Mouse (Mus musculus) forebrain, embryonic 12.5 days (tissue): ENCODE measurements around the gene Ddr1. TPM values are rescaled to one million over a fixed set of nuclear protein-coding genes. Genes with fewer than 3 reads are reported as not detected.

Source experiments
- ATAC-seq: fragments of 200-750 bp; cut with Nextera tagmentation; 2 replicates; pipeline ENCODE4 v1.8.0; 2017; ENCODE audit warnings: moderate TSS enrichment; ENCODE audit not compliant: low FRiP score
- H3K27ac ChIP-seq: fragments of 300-500 bp; sonication (generic); 2 replicates; pipeline ENCODE4 v1.5.1; 2016; ENCODE audit warnings: mild to moderate bottlenecking
- H3K27me3 ChIP-seq: fragments of 300-500 bp; sonication (generic); 2 replicates; pipeline ENCODE4 v1.6.1; 2016; ENCODE audit warnings: mild to moderate bottlenecking
- H3K36me3 ChIP-seq: fragments of 300-500 bp; sonication (generic); replicated peaks from 2 replicates; pipeline ENCODE4 v1.6.1; 2016; ENCODE audit warnings: mild to moderate bottlenecking
- H3K4me1 ChIP-seq: fragments of 300-500 bp; sonication (generic); 2 replicates; pipeline ENCODE4 v1.6.1; 2016
- H3K4me2 ChIP-seq: fragments of 300-500 bp; sonication (generic); 2 replicates; pipeline ENCODE4 v1.6.1; 2016; ENCODE audit warnings: mild to moderate bottlenecking, moderate library complexity
- H3K4me3 ChIP-seq: fragments of 300-500 bp; sonication (generic); replicated peaks from 2 replicates; pipeline ENCODE4 v1.5.1; 2016; ENCODE audit warnings: mild to moderate bottlenecking
- H3K9ac ChIP-seq: fragments of 300-500 bp; sonication (generic); 2 replicates; pipeline ENCODE4 v1.6.1; 2016; ENCODE audit warnings: mild to moderate bottlenecking
- H3K9me3 ChIP-seq: fragments of 300-500 bp; sonication (generic); 2 replicates; pipeline ENCODE4 v1.6.1; 2016
- WGBS: fragments of 180-500 bp; shearing (Covaris S2); methylation state at CpG from one replicate; pipeline ENCODE4 v1.1.7; 2016; 5-methylcytosine and 5-hydroxymethylcytosine counted together
- polyA plus RNA-seq: library from polyadenylated mRNA; unstranded; fragments of >200 nt; fragmentation: Nextera tagmentation; extraction: Ambion mirVana; gene quantifications from 2 replicates; pipeline ENCODE4 v1.2.1, GENCODE M21; 2016

Ddr1 gene
- polyA plus RNA-seq, 1 experiment from 2014 or later = 176 TPM

GRCm38 (mm10) chr17:35717080-35717479, 12.7 kb upstream of the Ddr1 start:
- 94% methylated on average over 6 of the region's 6 CpGs for WGBS
- no peak for ATAC-seq
- Histone ChIP-seq H3K27me3 (no peaks in the 10 kb centered on the region), H3K4me2 (no peak overlapping the region), H3K9ac (no peak overlapping the region), H3K36me3 (no peaks in the 10 kb centered on the region), H3K9me3 (no peaks in the 10 kb centered on the region), H3K4me1 (peaks cover 12% of the 10 kb centered on the region), H3K27ac (no peak overlapping the region), H3K4me3 (no peak overlapping the region)

DNA sequence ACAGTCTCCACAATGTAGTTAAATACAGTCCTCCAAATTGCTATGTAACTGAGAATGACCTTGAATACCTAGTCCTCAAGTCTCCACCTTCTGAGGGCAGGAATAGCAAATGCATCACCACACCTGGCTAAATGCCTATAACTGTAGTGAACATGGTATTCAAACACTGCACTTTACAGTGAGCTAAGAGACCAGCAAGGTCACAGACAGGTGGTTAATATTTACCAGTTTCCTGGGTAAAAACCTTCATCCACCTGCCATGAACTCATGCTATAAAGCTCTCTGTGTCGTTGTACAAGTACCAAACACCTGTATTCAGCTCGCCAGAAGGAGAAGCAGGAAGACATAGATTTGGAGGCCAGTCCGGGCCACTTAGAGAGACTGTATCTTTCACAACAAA, 11.7 kb upstream of the Ddr1 start:
- H3K9ac ChIP-seq = no peak overlapping the region
- H3K4me3 ChIP-seq = no peak overlapping the region
- H3K4me2 ChIP-seq = no peak overlapping the region
- H3K36me3 ChIP-seq = no peaks in the 10 kb centered on the region
- WGBS = 88% methylated on average over 3 of the region's 3 CpGs
- H3K27ac ChIP-seq = no peak overlapping the region
- peaks cover 16% of the 10 kb centered on the region for H3K4me1 ChIP-seq
- no peak for ATAC-seq
- no peaks in the 10 kb centered on the region for H3K27me3 ChIP-seq
- H3K9me3 ChIP-seq = no peaks in the 10 kb centered on the region

DNA sequence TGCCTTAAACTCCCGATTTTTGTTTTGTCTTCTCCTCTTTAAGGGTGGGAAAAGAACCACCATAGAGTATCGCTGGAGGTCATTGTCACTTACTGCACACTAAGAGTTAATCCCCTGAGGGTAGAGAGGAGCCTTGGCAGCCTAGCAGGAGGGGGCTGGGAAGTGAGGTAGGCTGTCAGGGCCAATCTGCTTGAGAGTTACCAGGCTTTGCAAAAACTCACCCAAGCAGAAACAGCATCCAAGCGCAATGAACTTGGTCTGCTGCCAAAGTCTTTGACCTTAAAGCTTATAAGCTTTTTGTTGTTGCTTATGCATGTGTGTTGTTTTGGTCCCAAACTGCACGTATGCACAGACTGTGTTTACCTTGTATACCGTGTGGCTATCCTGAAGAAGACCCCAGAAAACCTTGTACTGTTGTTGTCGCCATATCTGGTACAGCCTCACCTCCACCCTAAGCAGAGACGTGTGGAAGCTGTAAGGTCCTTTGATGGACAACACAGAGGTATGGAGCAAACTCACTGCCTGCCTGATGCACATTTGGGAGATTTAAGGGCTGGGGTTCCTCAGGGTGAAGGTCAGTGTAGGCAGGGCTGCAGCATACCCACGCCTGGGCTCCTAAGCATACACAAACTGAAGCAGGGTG, 6.4 kb upstream of the Ddr1 start:
- Histone ChIP-seq H3K4me2 (peak overlapping the region; percentile 40), H3K9ac (no peak overlapping the region; the same call in 1 of the 2 replicates)
- WGBS = 16% methylated on average over 8 of the region's 8 CpGs

GRCm38 (mm10) chr17:35708611-35709010, 4.2 kb upstream of the Ddr1 start:
- H3K4me2 ChIP-seq = no peak overlapping the region
- no peak overlapping the region for H3K4me3 ChIP-seq
- 79% methylated on average over 2 of the region's 2 CpGs for WGBS
- H3K27me3 ChIP-seq = no peaks in the 10 kb centered on the region
- H3K9ac ChIP-seq = no peak overlapping the region
- no peaks in the 10 kb centered on the region for H3K36me3 ChIP-seq
- H3K27ac ChIP-seq = no peak overlapping the region
- ATAC-seq = no peak
- no peaks in the 10 kb centered on the region for H3K9me3 ChIP-seq
- peaks cover 52% of the 10 kb centered on the region for H3K4me1 ChIP-seq

More for the DNA sequence above, 6.4 kb upstream of the Ddr1 start:
- peak; percentile 89 for ATAC-seq
- Histone ChIP-seq H3K27me3 (no peaks in the 10 kb centered on the region), H3K4me3 (no peak overlapping the region; the same call in 1 of the 2 replicates), H3K4me1 (peaks cover 30% of the 10 kb centered on the region), H3K27ac (peak overlapping the region; percentile 88), H3K9me3 (no peaks in the 10 kb centered on the region), H3K36me3 (no peaks in the 10 kb centered on the region)

- H3K4me2 ChIP-seq = no peak overlapping the region
- 64% methylated on average over 7 of the region's 7 CpGs for WGBS
- no peaks in the 10 kb centered on the region for H3K36me3 ChIP-seq
- no peak overlapping the region for H3K4me3 ChIP-seq
- no peak for ATAC-seq
- no peaks in the 10 kb centered on the region for H3K9me3 ChIP-seq
- H3K27me3 ChIP-seq = no peaks in the 10 kb centered on the region
- no peak overlapping the region for H3K9ac ChIP-seq
- peaks cover 52% of the 10 kb centered on the region for H3K4me1 ChIP-seq
- H3K27ac ChIP-seq = no peak overlapping the region
These were observed 3.5 kb upstream of the Ddr1 start for GRCm38 (mm10) chr17:35707929-35708328.

- Histone ChIP-seq H3K4me1 (peaks cover 53% of the 10 kb centered on the region), H3K4me2 (no peak overlapping the region), H3K27ac (peak overlapping the region; percentile 99), H3K27me3 (no peaks in the 10 kb centered on the region), H3K4me3 (no peak overlapping the region), H3K9me3 (no peaks in the 10 kb centered on the region), H3K9ac (no peak overlapping the region), H3K36me3 (no peaks in the 10 kb centered on the region)
- no peak for ATAC-seq
- WGBS = 23% methylated on average over 4 of the region's 4 CpGs
These were observed 1.4 kb upstream of the Ddr1 start for GRCm38 (mm10) chr17:35705836-35706235.

GRCm38 (mm10) chr17:35703751-35704271, 610 bp downstream of the Ddr1 start:
- peaks cover 57% of the 10 kb centered on the region for H3K4me1 ChIP-seq

GRCm38 (mm10) chr17:35703065-35703464, 1.4 kb downstream of the Ddr1 start:
- Histone ChIP-seq H3K9ac (peak overlapping the region; percentile 94), H3K4me2 (peak overlapping the region; percentile 88), H3K27ac (peak overlapping the region; percentile 99), H3K9me3 (no peaks in the 10 kb centered on the region), H3K4me1 (peaks cover 60% of the 10 kb centered on the region), H3K27me3 (no peaks in the 10 kb centered on the region), H3K4me3 (peak overlapping the region; percentile 72), H3K36me3 (peaks cover 6% of the 10 kb centered on the region; the same call in 1 of the 2 replicates)
- ATAC-seq = no peak
- WGBS = 0% methylated on average over 2 of the region's 2 CpGs

More at GRCm38 (mm10) chr17:35703751-35704271, 610 bp downstream of the Ddr1 start:
- Histone ChIP-seq H3K27ac (peak overlapping the region; percentile 99), H3K4me2 (peak overlapping the region; percentile 88), H3K9ac (peak overlapping the region; percentile 94), H3K36me3 (peaks cover 6% of the 10 kb centered on the region; the same call in 1 of the 2 replicates), H3K4me3 (peak overlapping the region; percentile 72), H3K9me3 (no peaks in the 10 kb centered on the region), H3K27me3 (no peaks in the 10 kb centered on the region)
- ATAC-seq = peak; percentile 84
- WGBS = under 1% methylated on average over 14 of the region's 14 CpGs

DNA sequence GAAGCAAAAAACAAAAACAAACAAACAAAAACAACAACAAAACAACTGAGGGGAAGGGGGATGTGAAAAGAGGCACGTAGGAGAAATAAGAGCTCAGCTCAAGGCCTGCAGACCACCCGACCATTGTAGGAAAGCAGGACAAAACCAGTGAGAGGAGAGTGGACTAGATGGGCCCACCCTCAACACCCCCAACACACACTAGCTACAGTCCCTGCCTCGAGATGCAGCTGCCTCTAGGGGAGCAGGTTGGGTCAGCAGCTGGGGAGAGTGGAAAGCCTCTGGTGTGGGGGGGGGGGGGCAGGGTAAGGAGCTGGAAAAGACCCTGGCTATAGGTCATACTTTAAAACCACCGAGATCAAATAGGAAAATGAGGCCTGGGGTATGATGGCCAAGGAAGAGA, 1.8 kb downstream of the Ddr1 start:
- ATAC-seq = no peak
- peaks cover 63% of the 10 kb centered on the region for H3K4me1 ChIP-seq
- H3K4me3 ChIP-seq = peak overlapping the region; percentile 72
- no peaks in the 10 kb centered on the region for H3K9me3 ChIP-seq
- H3K27ac ChIP-seq = peak overlapping the region; percentile 99
- 0% methylated on average over 4 of the region's 4 CpGs for WGBS
- peak overlapping the region; percentile 88 for H3K4me2 ChIP-seq
- H3K27me3 ChIP-seq = no peaks in the 10 kb centered on the region
- peaks cover 6% of the 10 kb centered on the region; the same call in 1 of the 2 replicates for H3K36me3 ChIP-seq
- H3K9ac ChIP-seq = peak overlapping the region; percentile 94

GRCm38 (mm10) chr17:35701978-35702461, 2.4 kb downstream of the Ddr1 start:
- under 1% methylated on average over 16 of the region's 16 CpGs for WGBS
- H3K9ac ChIP-seq = peak overlapping the region; percentile 94
- peaks cover 68% of the 10 kb centered on the region for H3K4me1 ChIP-seq
- ATAC-seq = no peak
- H3K27ac ChIP-seq = peak overlapping the region; percentile 99
- H3K4me2 ChIP-seq = peak overlapping the region; percentile 88
- H3K36me3 ChIP-seq = peaks cover 6% of the 10 kb centered on the region; the same call in 1 of the 2 replicates
- peak overlapping the region; percentile 72 for H3K4me3 ChIP-seq
- H3K9me3 ChIP-seq = no peaks in the 10 kb centered on the region
- H3K27me3 ChIP-seq = no peaks in the 10 kb centered on the region

GRCm38 (mm10) chr17:35701203-35701977, 3.0 kb downstream of the Ddr1 start:
- H3K27ac ChIP-seq = peak overlapping the region; percentile 99
- under 1% methylated on average over 16 of the region's 16 CpGs for WGBS
- peak overlapping the region; percentile 94 for H3K9ac ChIP-seq
- no peaks in the 10 kb centered on the region for H3K9me3 ChIP-seq
- ATAC-seq = no peak
- peak overlapping the region; percentile 88 for H3K4me2 ChIP-seq
- no peaks in the 10 kb centered on the region for H3K27me3 ChIP-seq
- peak overlapping the region; percentile 72 for H3K4me3 ChIP-seq
- peaks cover 73% of the 10 kb centered on the region for H3K4me1 ChIP-seq
- H3K36me3 ChIP-seq = peaks cover 6% of the 10 kb centered on the region; the same call in 1 of the 2 replicates

DNA sequence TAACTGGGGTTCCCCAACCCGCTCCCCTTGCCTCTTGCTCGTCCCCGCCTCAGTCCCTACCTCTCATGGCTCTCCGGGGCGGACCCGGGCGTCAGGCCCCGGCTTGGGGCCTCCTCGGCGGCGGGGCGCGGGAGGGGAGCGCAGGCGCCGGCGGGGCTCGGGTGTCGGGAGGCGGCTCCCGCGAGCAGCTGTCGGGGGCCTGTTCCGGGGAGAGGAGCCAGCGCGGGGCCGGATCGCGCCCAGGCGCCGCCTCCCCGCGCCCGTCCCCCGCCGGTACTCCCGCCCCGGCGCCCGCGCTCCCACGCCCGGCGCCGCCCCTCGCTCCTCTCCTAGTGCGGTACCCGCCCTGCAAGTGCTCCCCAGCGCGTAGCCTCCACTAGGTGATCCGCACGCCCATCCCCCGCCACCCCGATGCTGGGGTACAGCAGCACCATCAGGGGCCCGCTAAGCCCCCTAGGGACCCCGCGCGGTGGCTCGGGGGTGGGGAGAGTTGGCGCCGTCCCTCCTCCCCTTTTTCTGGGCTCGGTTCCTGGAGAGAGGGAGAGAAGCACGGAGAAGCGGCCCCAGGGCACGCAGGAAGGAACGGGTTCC, 4.0 kb downstream of the Ddr1 start:
- H3K36me3 ChIP-seq = peaks cover 14% of the 10 kb centered on the region
- peak overlapping the region; percentile 94 for H3K9ac ChIP-seq
- under 1% methylated on average over 50 of the region's 66 CpGs for WGBS
- no peaks in the 10 kb centered on the region for H3K9me3 ChIP-seq
- H3K4me1 ChIP-seq = peaks cover 64% of the 10 kb centered on the region
- peak overlapping the region; percentile 99 for H3K27ac ChIP-seq
- ATAC-seq = peak; percentile 22
- no peaks in the 10 kb centered on the region for H3K27me3 ChIP-seq
- peak overlapping the region; percentile 88 for H3K4me2 ChIP-seq
- H3K4me3 ChIP-seq = peak overlapping the region; percentile 72
